Mouse (Mus musculus) heart, postnatal 10 days (tissue): ENCODE measurements around the gene Exosc5. TPM values are rescaled to one million over a fixed set of nuclear protein-coding genes. Genes with fewer than 3 reads are reported as not detected.

Experiments used
- DNase-seq, 2 experiments: peaks; one replicate each; pipeline ENCODE4 v3.0.0; 2021
- intact Hi-C: fragments of 180-260 bp; cut with DNase I; formaldehyde crosslinking; loops from one replicate; pipeline ENCODE4 v1.15.1; 2025
- total RNA-seq, 2 experiments: library from RNA; stranded (reverse); gene quantifications; 2 replicates each; pipeline ENCODE4 v1.2.3; 2021

Gene Exosc5
- total RNA-seq, 2 experiments from 2014 or later, result 17.9 to 20.6 TPM

DNA sequence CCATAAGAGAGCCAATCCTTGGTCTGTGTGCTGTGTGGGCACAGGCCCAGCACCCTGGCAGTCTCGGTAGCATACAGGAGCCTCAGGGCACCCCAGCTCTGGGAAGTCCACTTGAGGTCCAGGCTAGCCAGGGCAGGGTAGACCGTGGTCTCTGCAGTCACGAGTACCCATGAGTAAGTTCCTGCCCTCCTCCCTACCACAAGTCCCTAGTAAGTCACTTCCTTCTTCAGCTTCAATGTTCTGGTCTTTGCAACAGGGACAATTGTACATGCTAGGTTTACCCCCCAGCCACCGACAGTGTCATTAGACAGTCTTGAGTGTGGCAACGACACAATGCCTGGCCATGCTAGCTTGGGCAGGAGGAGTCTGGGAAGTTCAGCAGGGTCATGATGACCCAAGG lies 26.3 kb upstream of the Exosc5 start:
- DNase-seq, result no peak
- intact Hi-C loops, result no loop called here

DNA sequence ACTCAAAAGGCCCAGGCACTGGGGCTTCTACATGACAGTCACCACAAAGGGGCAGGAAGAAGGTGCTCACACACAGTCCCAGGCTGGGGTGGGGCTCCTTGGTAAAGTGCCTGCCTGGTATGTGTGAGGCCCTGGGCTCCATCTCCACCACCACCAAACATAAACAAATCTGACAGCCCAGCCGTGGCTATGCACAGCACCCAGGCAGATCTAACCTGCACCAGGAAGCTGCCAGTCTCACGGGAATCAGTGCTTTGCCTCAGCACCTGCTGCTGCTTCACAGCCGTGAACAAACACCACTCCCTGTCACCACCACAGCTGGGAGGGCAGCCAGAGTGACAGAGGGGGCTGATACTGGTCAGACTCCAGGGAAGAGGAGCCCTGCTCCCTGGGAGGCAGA lies 22.6 kb upstream of the Exosc5 start:
- DNase-seq, result no peak
- intact Hi-C loops, result no loop called here

DNA sequence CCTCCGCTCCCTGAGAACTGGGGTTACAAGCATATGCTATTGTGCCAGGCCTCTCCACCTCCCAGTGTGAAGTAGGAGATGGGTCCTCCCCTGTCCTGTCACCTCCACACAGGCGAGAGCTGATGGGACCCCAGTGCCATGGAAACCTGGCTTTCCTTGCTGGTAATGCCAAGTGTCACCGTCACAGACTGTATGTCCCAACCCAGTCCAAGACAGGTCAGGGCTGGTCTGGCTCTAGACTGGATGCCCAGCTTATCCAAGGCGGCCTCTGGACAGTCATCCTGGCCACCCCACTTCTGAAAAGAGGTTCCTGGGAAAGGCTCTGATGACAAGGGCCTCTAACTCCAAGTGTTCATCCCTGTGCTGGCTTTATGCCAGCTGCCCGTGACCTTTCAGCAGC lies 21.9 kb upstream of the Exosc5 start:
- intact Hi-C loops, result no loop called here

DNA sequence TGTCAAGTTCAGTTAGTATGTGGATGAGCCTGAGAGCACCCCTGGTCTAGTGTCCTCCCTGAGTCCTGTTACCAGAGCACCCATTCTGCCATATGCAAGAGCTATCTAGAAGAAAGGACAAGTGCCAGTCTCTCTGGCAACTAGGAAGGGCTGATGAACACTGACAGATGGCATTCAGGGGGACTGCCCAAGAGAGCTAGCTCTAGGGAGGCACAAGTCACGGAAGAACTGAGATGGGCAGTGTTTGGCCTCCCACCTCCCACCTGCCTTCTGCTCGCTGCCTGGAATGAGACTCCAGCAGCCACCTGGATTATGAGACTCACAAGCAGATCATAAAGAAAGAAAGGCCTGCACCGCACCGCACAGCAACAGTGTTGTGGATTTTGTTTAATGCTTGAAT lies 19.2 kb upstream of the Exosc5 start:
- intact Hi-C loops, result no loop called here
- DNase-seq, result no peak

More for the DNA sequence above, 21.9 kb upstream of the Exosc5 start:
- DNase-seq, result no peak

DNA sequence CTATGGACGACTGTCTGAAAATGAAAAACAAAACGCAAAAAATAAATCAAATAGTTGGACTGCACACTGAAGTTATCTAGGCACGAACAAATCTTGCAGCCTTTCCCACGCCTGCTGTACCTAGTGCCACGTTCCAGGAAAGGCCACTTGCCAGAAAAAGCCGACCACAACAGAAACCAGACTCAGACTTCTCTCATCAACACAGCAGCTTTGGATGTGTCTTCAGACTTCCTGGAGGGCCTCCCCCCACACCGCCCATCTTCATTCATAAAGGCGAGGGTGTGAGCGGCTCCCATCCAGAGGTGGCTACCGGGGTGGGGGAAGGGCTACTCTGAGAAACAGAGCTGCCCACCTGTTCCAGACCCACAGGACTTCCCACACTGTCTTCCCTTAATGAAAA lies 14.8 kb upstream of the Exosc5 start:
- intact Hi-C loops, result no loop called here
- DNase-seq, result peak in 1 of 2 experiments; percentile 39

DNA sequence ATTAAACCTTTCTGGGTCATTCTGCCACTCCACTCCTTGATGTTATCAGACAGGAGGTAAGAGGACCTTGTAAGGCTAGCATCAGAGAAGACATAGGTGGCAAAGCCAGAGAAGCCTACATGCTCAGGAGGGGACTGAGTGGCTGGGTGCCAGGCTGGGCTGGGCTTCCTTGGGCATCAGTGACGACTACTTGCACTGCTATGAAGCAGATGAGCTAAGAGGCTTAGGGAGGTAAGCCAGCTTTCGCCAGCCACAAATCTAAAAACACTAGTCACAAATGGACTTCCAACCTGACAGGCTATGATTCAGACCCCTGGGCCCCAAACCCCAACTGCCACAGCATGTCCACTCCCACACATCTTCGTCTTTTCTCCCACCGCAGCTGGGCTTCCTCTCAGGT lies 14.3 kb upstream of the Exosc5 start:
- intact Hi-C loops, result no loop called here
- no peak for DNase-seq

DNA sequence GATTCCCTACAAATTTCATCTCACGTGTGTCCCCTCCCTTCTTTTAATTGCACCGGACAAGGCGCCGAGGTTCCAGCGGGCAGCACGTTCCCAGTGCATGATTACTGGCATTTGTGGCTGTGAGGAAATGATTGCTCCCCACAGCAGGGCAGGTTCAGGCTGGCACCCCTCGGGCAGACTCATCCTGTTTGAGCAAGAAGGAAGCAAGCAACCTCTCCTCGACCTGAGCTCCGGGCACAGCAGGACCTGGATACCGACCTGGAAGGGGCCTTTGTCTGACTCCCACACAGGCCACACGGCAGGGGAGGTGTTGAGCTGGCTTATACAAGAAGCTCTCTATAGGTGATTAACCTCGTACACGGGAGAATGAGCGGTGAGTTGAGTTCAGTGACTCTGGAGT lies 13.9 kb upstream of the Exosc5 start:
- intact Hi-C loops, result no loop called here
- no peak for DNase-seq

DNA sequence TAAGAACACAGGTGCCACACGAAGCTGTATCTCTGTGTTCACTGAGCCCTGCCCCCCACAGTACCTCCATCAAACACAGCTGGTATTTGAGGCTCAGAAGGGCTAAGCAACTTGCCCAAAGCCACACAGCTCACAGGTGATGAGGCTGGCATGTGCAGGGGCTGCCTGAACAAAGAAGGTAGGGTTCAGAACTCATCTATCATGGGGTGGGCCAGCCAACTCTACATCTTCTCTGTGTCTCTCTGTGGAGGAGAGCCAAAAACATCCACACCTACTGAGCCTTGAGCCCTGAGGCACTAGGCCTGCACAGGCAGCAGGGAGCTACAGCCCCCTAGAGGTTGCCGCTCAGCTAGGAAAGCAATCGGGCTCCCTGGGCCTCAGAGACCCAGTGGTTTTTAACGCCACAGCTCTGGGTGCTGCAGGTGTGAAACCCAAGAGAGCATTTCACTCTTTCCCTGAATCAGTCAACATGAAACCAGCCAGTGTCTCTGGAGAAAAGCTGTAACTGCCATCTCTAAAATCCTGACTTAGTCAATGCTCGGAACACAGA lies 11.3 kb upstream of the Exosc5 start:
- intact Hi-C loops, result no loop called here
- no peak for DNase-seq

DNA sequence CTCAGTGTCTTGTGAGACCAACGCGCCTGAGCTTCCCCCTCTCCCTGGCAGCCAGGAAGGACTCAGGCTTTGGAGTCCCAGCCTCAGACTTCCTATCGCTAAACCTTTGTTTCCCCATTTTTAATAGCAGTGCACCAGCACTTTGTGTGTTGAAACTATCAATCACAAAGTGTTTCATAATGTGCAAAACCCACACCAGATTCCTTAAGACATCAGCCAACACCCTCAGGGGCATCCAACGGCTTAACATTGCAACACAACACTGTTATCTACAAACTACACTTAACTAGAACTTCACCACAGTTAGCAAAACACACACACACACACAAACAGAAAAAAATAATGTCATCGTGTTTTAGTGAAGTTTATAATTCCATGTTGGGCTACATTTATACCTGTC lies 9.1 kb upstream of the Exosc5 start:
- DNase-seq, result no peak
- intact Hi-C loops, result no loop called here

DNA sequence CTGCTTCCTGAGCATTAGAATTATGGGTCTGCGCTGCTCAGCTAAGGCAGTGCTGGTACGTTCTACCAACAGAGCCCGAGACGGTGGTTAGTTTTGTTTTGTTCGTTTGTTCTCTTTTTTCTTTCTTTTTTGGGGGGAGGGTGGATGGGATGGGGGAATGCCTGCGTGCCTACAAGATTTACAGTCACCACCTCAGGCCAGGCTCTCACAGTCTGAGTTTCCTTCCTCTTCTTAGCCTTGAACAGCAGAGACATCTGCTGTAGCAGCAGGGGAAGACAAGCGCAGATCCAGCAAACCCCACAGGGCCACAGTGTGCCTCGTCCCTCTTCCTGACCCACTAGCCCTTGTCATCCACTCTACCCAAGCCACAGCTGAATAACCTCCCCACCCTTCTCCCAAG lies 7.7 kb upstream of the Exosc5 start:
- intact Hi-C loops, result no loop called here
- DNase-seq, result no peak

DNA sequence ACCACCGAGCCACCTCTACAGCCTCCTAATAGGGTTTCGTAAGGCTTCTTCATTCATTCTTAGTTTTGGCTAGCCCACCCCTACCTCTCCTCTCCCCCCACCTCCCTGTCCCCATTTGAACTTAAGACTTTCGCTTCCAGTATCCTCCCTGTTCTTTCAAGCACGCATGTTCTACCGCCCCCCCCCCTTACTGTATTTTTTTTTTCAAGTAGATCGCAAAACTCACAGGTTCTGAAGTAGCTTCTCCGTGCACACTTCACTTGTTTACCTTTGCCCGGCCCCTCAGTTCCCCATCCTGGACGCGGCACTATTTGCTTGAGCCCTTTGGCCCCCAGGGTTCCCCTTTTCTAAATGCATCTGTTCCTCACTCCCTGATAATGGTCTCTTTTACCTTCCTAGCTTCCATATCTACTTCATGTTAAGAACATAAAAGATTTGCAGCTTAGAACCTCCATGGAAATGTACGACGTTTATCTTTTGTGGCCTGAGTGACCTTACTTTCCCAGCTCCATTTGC lies 6.7 kb upstream of the Exosc5 start:
- intact Hi-C loops, result no loop called here

DNA sequence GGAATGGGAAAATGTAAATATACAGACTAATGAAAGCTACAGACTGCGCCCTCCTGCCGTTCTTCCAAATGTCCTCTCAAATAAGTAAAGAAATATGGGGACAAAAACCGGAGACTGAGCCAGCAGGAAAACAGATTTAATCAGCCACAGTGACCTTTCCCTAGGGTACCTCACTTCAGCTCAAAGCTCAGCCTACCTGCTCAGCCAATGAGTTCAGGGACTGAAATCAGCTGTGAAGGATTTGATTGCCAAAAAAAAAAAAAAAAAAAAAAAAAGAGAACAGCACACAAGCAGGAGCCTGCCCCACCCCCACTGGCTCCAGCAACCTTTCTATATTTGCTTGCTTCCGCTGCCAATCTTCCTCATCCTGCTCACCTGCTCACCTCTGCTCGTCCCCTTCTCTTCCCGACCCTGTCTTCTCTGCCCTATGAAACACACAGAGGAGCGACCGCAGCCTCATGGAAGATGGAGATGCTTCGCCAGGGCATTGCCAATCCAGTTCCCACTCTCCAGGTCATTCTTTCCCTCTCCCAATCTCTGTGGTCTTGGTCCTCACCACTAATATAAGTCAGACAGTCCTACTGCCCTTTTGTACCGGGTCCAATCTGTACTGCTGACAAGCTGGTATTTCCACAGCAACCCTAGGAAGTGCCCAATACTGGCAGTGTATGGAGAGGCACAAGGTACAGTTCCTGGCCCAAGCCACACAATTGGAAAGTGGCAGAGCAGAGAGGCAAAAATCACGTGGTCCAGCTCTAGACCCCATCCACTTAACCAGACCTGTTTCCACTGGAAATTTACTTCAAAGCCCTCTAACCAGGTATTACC lies 3.1 kb upstream of the Exosc5 start:
- no peak for DNase-seq
- intact Hi-C loops, result no loop called here

More for the DNA sequence above, 6.7 kb upstream of the Exosc5 start:
- no peak for DNase-seq

DNA sequence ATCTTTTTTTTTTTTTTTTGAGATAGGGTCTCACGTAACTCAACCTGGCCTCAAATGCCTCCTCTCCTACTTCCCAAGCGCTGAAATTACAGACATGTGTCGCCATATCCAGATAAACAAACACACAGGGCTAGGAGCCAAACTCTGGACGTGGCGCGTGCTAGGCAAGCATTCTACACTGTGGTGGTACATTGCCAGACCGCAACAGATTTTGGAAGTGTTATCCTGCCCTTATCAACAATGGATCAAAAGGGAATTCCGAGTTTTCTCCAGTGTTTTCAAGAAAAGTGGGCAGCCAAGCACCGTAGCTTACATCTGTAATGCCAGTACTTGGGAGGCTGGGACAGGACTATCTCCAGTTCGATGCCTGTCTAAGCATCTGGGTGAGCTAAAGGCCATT lies 1.2 kb upstream of the Exosc5 start:
- intact Hi-C loops, result loop anchor here (2.0 kb wide), 1 partner anchor 31 kb away; the partner anchor contains the start of gene B3gnt8
- no peak for DNase-seq

DNA sequence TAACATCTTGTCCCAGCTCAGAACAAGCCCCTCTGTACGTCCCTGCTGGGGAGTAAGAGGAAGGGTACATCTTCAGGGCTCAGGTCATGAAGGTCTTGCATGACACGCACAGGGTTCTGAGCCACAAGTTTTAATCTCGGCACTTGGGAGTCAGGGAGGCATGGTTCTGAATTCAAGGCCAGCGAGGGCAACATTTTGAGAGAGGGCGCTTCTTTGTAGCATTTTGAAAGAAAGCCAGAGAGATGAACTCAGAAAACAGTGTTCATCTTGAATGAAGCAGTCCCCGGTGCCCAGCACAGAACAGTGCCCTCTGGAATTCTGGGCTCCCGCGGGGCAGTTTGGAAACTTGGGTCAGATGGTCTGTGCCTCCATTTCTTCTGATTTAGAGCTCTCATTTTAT lies 7.4 kb downstream of the Exosc5 start:
- intact Hi-C loops, result no loop called here
- no peak for DNase-seq

DNA sequence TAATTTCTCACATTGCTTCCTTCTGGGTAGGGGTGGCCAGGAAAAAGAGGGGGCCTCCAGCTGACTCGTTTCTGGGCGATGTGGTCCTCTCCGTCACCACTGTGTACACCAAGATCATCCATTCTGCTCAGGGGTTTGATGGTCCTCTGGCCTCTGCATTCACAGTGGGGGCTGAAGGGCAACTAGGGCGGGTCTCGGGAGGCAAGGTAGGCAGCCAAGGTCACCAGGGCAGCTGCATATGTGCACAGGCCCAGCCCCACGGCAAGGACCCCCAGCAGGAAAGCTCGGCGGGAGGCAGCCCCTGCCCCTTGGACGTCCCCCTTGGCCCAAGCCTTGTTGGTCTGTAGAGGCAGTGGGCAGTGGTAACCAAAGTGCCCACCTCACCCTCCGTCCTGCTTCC lies 10.2 kb downstream of the Exosc5 start:
- intact Hi-C loops, result no loop called here
- DNase-seq, result no peak

DNA sequence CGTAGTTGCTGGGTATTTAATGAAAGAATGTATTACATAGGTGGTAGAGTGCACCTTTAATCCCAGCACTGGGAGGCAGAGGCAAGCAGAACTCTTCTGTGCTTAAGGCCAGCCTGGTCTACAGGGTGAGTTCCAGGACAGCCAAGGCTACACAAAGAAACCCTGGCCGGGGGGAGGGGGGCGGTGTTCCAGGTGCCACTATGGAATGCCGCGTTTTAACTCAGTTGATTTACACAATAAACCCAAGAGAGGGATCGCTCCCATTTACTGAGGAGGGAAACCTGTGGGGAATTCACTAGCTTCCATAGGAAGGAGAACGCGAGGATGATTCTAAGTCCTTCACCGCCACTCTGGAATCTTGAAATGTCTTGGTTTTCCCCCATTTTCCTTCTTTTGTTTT lies 10.7 kb downstream of the Exosc5 start:
- intact Hi-C loops, result no loop called here
- DNase-seq, result no peak

DNA sequence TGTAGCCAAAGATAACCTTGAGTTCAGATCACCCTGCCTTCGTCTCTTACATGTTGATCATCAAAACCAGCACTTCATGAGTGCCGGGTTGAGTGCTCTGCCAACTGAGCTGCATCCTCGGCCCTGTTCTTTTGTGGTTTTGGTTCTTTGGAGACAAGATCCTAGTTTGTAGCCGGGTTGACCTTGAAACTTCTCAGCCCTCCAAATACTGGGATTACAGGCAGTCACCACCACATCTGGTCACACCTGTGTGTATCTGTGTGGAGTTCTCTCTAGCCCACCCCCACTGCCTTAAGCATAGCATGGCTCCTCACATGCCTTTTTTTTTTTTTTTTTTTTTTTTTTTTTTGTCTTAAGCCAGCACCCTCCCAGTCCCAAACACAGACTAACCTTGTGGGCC lies 11.1 kb downstream of the Exosc5 start:
- intact Hi-C loops, result no loop called here
- DNase-seq, result no peak

DNA sequence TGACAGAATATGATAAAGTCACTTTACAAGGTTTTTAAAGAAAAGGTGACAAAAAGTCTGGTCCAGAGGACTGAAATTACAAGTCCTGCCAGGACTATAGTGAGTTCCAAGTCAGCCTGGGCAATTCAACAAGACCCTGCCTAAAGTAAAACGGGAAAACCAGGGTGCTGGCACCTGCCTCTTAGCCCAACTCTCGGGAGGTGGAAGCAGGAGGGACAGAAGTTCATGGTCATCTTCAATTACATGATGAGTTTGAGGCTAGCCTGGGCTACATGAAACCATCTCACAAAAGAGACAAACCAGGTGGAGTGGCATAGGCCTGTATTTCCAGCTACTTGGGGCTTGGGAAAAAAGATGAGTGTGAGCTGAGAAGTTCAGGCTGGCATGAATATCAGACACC lies 12.7 kb downstream of the Exosc5 start:
- no peak for DNase-seq
- intact Hi-C loops, result no loop called here

DNA sequence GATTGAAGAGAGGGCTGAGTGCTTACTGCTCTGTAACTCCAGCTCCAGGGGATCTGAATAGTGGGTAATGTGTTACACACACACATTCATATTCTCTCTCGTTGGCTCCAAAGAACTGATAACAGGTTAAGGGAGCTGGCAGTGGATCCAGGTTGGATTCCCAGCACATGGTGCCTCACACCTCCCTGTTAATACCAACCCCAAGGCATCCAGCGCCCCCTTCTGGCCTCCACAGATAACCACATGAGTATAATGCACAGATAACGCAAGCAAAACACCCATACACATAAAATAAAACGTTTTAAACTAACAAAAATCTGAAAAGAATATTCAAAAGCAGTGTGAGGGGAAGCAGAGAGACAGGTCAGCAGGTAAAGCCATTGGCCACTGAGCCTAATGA lies 13.5 kb downstream of the Exosc5 start:
- DNase-seq, result no peak

DNA sequence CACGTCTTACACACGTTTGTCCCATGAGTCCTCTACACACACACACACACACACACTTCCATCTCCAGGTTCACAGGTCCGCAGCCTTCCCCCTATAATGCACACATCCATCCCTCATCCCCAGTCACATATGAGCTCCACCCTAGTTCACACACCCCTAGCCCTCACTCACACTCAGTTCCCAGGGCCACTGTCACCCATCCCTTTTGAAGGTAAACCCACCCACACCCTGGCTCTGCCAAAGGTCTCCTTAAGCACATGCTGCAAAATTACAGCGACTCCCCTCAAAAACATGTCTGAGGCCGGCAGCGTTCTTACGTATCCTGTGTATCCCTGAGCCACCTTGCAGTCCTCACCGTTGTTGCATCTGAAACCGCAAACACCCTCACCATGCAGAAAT lies 15.3 kb downstream of the Exosc5 start:
- no peak for DNase-seq
- intact Hi-C loops, result no loop called here

More for the DNA sequence above, 13.5 kb downstream of the Exosc5 start:
- intact Hi-C loops, result no loop called here

DNA sequence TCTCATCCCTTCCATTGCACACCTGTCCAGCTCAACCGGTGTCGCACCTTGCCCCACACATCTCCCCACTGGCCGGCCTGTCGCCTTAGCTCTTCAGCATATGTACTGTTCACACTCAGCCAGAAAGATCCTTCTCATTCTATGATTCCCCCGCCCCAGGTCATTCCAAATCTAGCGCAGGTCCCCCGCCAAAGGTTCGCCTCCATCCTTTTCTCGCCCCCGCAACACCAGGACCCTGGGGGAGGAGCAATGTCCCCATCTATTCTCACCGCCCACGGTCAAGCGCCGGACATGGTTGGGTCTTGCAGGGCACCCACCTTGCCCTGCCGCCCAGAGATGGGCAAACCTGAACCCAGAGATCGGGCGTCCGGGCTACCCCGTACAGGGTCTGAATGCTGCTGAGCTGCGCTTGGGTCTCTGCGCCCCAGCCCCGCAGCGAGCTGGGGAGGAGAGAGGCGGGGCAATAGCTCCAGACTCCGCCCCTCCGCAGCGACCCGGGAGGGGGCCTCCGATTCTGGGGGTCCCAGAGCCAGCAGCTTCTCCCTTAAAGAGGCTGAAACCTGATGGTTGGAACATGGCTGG lies 15.8 kb downstream of the Exosc5 start, which contains the start of gene Tmem91:
Gene Tmem91 (minus strand): TSS at position 448 of the 582 bp plus-strand sequence.
- no peak for DNase-seq
- intact Hi-C loops, result no loop called here

DNA sequence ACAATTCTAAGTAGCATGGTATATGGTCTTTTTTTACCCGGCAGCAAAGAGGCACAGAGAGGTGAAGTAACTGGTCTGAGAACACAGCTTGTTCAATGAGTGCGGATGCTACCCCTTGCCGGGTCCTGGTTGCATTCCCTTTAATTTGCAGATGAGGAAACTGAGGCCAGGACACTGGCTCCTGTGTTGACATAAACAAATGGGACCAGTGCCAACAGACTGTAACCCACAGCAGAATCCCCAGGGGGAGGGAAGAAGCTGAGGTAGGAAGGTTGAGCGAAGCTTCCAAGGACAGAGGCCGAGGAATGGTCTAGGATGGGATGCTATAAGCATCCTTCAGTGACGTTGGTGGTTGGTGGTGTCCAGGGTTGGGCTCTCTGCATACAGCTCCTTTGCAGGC lies 16.4 kb downstream of the Exosc5 start:
- intact Hi-C loops, result no loop called here
- no peak for DNase-seq
